Mouse (Mus musculus) erythroblast, adult 5-6 weeks (primary cell): Measurements from ENCODE around the gene Gpr137c. TPM values are rescaled to one million over a fixed set of nuclear protein-coding genes. Genes with fewer than 3 reads are reported as not detected.

Source experiments
- ATAC-seq: replicated peaks from 2 replicates; pipeline ENCODE4 v1.8.0; 2016; ENCODE audit warnings: moderate number of reproducible peaks, mild to moderate bottlenecking, moderate TSS enrichment, inconsistent platforms; ENCODE audit not compliant: poor library complexity, low FRiP score, severe bottlenecking
- total RNA-seq, 2 experiments: library from RNA; stranded (forward) in 1 of 2; stranded (reverse) in 1 of 2; fragments of 150-400 nt in 1 of 2; fragments of 200-764, 138-1000 nt in 1 of 2; gene quantifications; 2 replicates each; pipeline versions ENCODE4 v1.2.3 to v1.2.4; 2015 to 2017; ENCODE audit warnings: low replicate concordance in 2 of 2

The Gpr137c gene
- total RNA-seq, 2 experiments from 2014 or later = 1.3 to 8.6 TPM

- ATAC-seq = no peak
Measured at GRCm38 (mm10) chr14:45275816-45276215, 56.3 kb downstream of the Gpr137c start.

GRCm38 (mm10) chr14:45282066-45282465 lies 62.5 kb downstream of the Gpr137c start:
- ATAC-seq = no peak

- ATAC-seq = no peak
Measured at GRCm38 (mm10) chr14:45291608-45292007, 72.1 kb downstream of the Gpr137c start.

DNA sequence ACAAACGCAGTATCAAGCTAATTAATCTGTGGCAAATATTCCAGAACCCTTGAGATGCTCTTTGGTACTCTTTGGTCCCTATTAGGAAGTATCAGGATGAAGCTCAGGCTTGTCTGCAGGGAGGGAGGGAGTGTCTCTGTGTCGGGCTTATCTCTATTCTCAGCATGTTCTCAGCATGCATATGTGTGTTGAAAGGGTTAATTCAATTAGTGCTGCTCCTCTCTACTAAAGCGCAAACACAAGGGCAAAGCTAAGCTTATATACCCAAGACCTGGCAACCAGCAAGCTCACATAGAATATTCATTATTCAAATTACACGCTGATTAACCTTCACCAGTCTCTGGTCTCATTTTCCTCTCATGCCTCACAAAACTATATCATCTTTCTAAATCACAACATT lies 84.4 kb downstream of the Gpr137c start:
- no peak for ATAC-seq

GRCm38 (mm10) chr14:45304389-45304788 lies 84.9 kb downstream of the Gpr137c start:
- ATAC-seq = no peak

GRCm38 (mm10) chr14:45305852-45306251 lies 86.3 kb downstream of the Gpr137c start:
- ATAC-seq = no peak

- ATAC-seq = no peak
Measured at GRCm38 (mm10) chr14:45307630-45308328, 88.3 kb downstream of the Gpr137c start.

GRCm38 (mm10) chr14:45309646-45310045 lies 90.1 kb downstream of the Gpr137c start:
- ATAC-seq = no peak

DNA sequence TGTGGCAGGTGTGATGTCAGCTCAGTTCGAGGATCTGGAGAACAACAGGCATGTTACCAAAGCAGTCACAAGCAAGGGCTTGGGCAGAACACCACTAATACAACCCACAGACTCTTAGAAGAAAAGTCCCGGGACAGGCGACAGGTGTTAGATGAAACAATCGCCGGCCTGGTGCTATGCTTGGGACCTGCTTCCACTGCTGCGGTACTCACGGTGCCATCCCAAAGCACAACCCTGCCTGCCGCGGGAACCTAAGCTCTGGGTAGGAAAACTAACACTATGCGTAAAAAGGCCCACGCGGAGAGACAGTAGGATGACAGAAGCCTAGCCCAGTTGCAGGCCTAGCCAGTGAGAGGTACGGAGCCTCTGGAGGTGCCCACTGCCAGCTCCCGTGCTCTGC lies 90.6 kb downstream of the Gpr137c start:
- ATAC-seq = no peak

- ATAC-seq = no peak
Measured at GRCm38 (mm10) chr14:45316927-45317326, 97.4 kb downstream of the Gpr137c start.

DNA sequence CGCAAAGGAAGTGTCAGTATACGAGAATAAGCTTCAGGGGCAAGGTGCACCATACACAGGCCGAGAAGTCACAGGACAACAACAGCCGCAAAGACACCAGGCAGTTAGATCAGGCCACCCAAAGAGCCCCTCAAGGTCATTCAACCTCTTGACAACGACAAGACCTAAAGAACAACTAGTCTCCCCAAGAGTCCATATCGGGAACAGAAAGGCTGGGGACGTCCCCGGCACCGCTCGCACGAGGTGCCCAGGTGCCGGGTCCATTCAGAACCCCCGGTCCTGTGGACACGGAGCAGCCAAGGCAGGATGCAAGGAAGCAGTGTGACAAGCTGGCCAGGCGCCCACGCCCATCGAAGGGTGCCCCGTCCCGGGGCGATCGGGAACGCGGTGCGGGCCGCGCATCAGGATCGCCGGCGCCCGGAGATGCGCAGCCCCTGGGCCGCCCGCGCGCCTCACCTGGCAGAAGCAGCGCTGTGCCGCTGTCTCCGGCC lies 98.4 kb downstream of the Gpr137c start:
- ATAC-seq = peak; percentile 27

DNA sequence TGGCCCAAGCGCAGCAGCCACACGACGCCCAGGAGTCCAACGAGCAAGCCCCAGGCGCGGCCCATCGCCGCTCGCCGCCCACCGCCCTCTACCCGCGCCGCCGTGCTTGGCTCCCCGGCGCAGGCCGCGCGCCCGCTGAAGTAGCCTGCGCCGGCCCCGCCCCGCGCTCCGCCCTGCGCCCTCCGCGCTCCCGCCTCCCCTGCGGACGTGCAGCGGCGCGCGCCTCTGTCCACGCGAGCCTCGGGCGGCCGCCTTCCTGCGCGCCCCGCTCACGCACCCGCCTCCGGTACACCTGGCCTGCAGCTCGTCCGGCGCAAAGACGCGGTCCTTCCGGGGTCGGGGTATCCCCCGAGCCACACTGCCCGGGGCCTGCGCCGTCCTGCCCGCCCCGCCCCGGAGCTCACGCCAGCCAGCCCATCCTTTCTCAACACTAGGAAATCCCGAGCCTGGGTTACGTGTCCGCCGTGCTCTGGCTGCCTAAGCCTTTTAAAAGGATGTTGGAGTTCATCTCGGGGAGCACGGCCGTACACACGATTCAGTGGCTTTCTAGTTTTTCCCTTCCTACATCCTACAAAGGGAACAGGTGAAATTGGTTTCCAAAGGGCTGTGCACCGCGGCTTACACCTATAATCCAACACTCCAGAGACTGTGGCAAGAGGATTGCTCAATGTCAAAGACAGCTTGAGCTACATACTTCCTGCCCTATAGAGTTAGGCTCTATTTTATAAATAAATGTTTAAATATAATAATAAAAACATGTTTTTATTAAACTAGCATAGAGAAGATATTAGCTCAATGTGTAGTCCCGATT lies 99.1 kb downstream of the Gpr137c start, which contains the start of gene Ero1l:
Ero1l (minus strand) TSS at position 346 of the 811 bp plus-strand sequence.
- peak; percentile 76 for ATAC-seq

DNA sequence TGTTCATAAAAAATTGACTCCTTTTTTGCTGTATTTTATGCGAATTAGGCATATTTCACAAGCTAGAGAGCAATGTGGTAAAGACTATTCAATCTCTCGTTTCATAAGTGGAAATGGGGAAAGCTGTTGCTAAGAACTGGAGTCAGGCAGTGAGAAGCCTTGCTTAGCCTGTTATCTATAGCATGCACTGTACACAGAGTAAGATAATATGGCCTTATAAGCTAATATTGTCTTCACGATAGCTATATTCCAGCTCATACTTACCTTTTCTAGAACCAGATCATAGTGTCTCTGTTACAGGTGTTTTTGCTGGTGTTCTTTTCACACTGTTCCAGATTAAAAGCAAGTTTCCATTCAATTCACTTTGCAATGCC lies 99.7 kb downstream of the Gpr137c start:
- 0 out of 2 replicates have a peak, but pooled peaks have one; percentile 17 for ATAC-seq

DNA sequence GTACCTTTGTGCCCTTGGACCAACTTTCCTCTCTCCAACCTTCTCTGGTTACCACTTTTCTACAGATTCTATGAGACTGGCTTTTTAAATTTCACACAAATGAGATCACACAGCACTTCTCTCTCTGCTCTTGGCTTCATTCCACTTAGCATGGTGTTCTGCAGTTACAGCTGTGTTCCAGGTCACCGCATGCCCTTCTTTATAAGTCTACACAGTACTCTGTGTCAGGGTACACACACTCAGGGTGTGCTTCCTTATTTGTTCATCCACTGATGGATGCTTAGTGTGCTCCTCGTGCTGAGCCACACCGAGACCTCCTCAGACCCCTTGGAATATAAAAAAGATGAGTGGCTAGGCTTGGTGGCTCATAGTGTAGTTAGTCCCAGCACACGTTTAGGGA lies 100.6 kb downstream of the Gpr137c start:
- ATAC-seq = no peak

GRCm38 (mm10) chr14:45321067-45321466 lies 101.5 kb downstream of the Gpr137c start:
- ATAC-seq = no peak

DNA sequence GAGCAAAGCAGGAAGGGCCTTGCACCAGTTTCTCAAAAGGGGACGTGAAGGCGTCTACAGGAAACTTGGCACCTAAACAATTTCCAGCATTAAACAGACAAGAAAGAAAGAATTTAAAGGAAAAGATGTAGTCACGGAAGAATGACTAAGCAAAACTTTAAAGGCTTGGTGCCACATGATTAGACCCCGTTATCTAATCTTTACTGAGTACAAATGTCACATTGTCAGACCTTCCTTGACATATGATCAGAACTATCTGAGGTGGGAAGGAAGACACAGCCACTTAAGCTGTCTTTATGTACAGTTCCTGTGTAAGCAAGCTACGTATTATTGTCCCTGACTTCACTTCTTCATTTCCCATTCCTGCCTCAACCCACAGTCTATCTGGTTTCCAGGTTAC lies 102.1 kb downstream of the Gpr137c start:
- ATAC-seq = peak; percentile 16; the same call in 1 of the 2 replicates

GRCm38 (mm10) chr14:45322450-45322849 lies 102.9 kb downstream of the Gpr137c start:
- no peak for ATAC-seq

DNA sequence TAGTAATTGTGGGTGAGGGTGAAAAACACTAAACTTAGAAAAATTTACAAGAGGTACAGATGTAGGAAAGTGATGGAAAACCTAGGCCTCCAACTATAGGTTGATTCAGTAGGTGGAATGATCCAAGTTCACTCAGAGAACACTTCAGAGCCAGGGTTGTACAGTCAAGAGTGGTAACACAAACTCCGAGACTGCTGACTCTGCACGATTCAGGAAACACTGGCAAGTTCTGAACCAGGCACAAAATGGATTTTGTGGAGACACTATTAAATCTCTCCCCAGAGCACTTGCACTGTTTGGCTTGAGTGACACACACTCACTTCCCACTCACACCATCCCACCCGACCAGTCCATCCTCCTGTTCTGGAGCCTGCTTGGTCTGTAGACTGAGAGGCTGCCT lies 103.8 kb downstream of the Gpr137c start:
- no peak for ATAC-seq

DNA sequence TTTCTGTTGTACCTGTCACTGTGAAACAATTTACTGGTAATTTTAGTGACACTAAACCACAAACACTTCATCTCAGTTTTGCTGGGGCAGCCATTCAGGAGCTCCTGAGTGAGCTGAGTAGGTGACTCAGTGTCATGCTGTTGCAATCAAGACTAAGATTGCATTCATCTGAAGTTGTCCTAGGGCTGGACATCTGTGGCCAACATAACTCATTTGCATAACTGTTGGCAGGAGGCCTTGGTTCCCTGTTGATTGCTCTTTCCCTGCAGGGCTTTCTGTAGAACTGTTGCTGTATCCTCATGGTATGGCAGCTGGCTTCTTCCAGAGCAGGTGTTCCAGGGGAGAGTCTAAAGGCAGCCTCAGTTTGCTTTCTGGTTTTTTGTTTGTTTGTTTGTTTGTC lies 106.0 kb downstream of the Gpr137c start:
- no peak for ATAC-seq

GRCm38 (mm10) chr14:45328072-45328713 lies 108.7 kb downstream of the Gpr137c start:
- no peak for ATAC-seq
